Mouse (Mus musculus) intestine, embryonic 14.5 days (tissue): ENCODE data around the gene Shisa9. TPM values are rescaled to one million over a fixed set of nuclear protein-coding genes. Genes with fewer than 3 reads are reported as not detected.

Experiments used
- ATAC-seq: fragments of 200-750 bp; cut with Nextera tagmentation; replicated peaks from 2 replicates; pipeline ENCODE4 v1.8.0; 2017; ENCODE audit warnings: low read depth, moderate number of reproducible peaks, moderate TSS enrichment, moderate library complexity; ENCODE audit not compliant: low FRiP score, low TSS enrichment
- DNase-seq: peaks from one replicate; pipeline ENCODE4 v3.0.0-alpha.2; 2018; ENCODE audit warnings: low spot score
- H3K27ac ChIP-seq: fragments of 300-500 bp; sonication (generic); 2 replicates; pipeline ENCODE4 v1.5.1; 2014; ENCODE audit warnings: low read depth, mild to moderate bottlenecking, control low read depth
- H3K27me3 ChIP-seq: fragments of 300-500 bp; sonication (generic); replicated peaks from 2 replicates; pipeline ENCODE4 v1.6.1; 2014; ENCODE audit warnings: low read length, control low read depth; ENCODE audit not compliant: control insufficient read depth, insufficient read depth
- H3K36me3 ChIP-seq: fragments of 300-500 bp; sonication (generic); 2 replicates; pipeline ENCODE4 v1.6.1; 2014; ENCODE audit warnings: low read length, control low read depth; ENCODE audit not compliant: control insufficient read depth, insufficient read depth
- H3K4me1 ChIP-seq: fragments of 300-500 bp; sonication (generic); replicated peaks from 2 replicates; pipeline ENCODE4 v1.6.1; 2014; ENCODE audit warnings: low read length, control low read depth, mixed read lengths; ENCODE audit not compliant: control insufficient read depth, insufficient read depth
- H3K4me2 ChIP-seq: fragments of 300-500 bp; sonication (generic); 2 replicates; pipeline ENCODE4 v1.6.1; 2014; ENCODE audit warnings: low read length
- H3K4me3 ChIP-seq: fragments of 300-500 bp; sonication (generic); 2 replicates; pipeline ENCODE4 v1.5.1; 2014; ENCODE audit warnings: low read depth, low read length, control low read depth, mixed read lengths
- H3K9ac ChIP-seq: fragments of 300-500 bp; sonication (generic); 2 replicates; pipeline ENCODE4 v1.6.1; 2014; ENCODE audit warnings: mild to moderate bottlenecking, low read length
- H3K9me3 ChIP-seq: fragments of 300-500 bp; sonication (generic); 2 replicates; pipeline ENCODE4 v1.6.1; 2016; ENCODE audit warnings: low read length, control low read depth; ENCODE audit not compliant: control insufficient read depth
- WGBS: fragments of 180-500 bp; shearing (Covaris S2); extraction: QIAGEN DNeasy Blood & Tissue Kit; methylation state at CpG from one replicate; pipeline ENCODE4 v1.1.7; 2014; 5-methylcytosine and 5-hydroxymethylcytosine counted together
- polyA plus RNA-seq: library from polyadenylated mRNA; unstranded; fragments of >200 nt; fragmentation: Nextera tagmentation; extraction: Ambion mirVana; gene quantifications from 2 replicates; pipeline ENCODE4 v1.2.1, GENCODE M21; 2014

The Shisa9 gene
- polyA plus RNA-seq, 1 experiment from 2014 or later = 1.2 TPM

- H3K9me3 ChIP-seq = no peaks in the 10 kb centered on the region
These were observed 250.4 kb downstream of the Shisa9 start for GRCm38 (mm10) chr16:12234289-12234688.

GRCm38 (mm10) chr16:12238611-12239010, 254.7 kb downstream of the Shisa9 start:
- DNase-seq (no peak), ATAC-seq (no peak)
- Histone ChIP-seq H3K9ac (no peak overlapping the region), H3K4me3 (no peak overlapping the region), H3K4me1 (no peaks in the 10 kb centered on the region), H3K9me3 (no peaks in the 10 kb centered on the region), H3K36me3 (no peaks in the 10 kb centered on the region), H3K4me2 (no peak overlapping the region), H3K27ac (no peak overlapping the region), H3K27me3 (no peaks in the 10 kb centered on the region)
- 66% methylated on average over 4 of the region's 4 CpGs for WGBS

More at GRCm38 (mm10) chr16:12234289-12234688, 250.4 kb downstream of the Shisa9 start:
- Histone ChIP-seq H3K4me1 (no peaks in the 10 kb centered on the region), H3K27me3 (no peaks in the 10 kb centered on the region), H3K4me3 (no peak overlapping the region), H3K36me3 (no peaks in the 10 kb centered on the region), H3K9ac (no peak overlapping the region), H3K27ac (no peak overlapping the region), H3K4me2 (no peak overlapping the region)
- DNase-seq (no peak), ATAC-seq (no peak)
- 48% methylated on average over 2 of the region's 2 CpGs for WGBS

GRCm38 (mm10) chr16:12259361-12259760, 275.4 kb downstream of the Shisa9 start:
- H3K9me3 ChIP-seq = no peaks in the 10 kb centered on the region
- no peak overlapping the region for H3K4me3 ChIP-seq
- H3K9ac ChIP-seq = no peak overlapping the region
- H3K4me2 ChIP-seq = no peak overlapping the region
- no peaks in the 10 kb centered on the region for H3K4me1 ChIP-seq
- no peak for DNase-seq
- ATAC-seq = no peak
- H3K27me3 ChIP-seq = no peaks in the 10 kb centered on the region
- no peaks in the 10 kb centered on the region for H3K36me3 ChIP-seq
- H3K27ac ChIP-seq = no peak overlapping the region
- WGBS = 30% methylated on average over 2 of the region's 2 CpGs

GRCm38 (mm10) chr16:12265828-12266227, 281.9 kb downstream of the Shisa9 start:
- DNase-seq (no peak), ATAC-seq (no peak)
- WGBS = 85% methylated on average over 2 of the region's 2 CpGs
- no peaks in the 10 kb centered on the region for H3K36me3 ChIP-seq
- no peak overlapping the region for H3K4me3 ChIP-seq
- no peak overlapping the region for H3K9ac ChIP-seq
- H3K4me2 ChIP-seq = no peak overlapping the region
- no peaks in the 10 kb centered on the region for H3K4me1 ChIP-seq
- no peak overlapping the region for H3K27ac ChIP-seq
- H3K9me3 ChIP-seq = no peaks in the 10 kb centered on the region
- no peaks in the 10 kb centered on the region for H3K27me3 ChIP-seq

GRCm38 (mm10) chr16:12300523-12300922, 316.6 kb downstream of the Shisa9 start:
- H3K4me1 ChIP-seq = no peaks in the 10 kb centered on the region
- H3K27me3 ChIP-seq = no peaks in the 10 kb centered on the region
- H3K27ac ChIP-seq = no peak overlapping the region
- 69% methylated on average over 5 of the region's 5 CpGs for WGBS
- no peaks in the 10 kb centered on the region for H3K9me3 ChIP-seq
- no peak overlapping the region for H3K4me3 ChIP-seq
- H3K36me3 ChIP-seq = no peaks in the 10 kb centered on the region
- H3K9ac ChIP-seq = no peak overlapping the region
- no peak overlapping the region for H3K4me2 ChIP-seq
- ATAC-seq (no peak), DNase-seq (no peak)

DNA sequence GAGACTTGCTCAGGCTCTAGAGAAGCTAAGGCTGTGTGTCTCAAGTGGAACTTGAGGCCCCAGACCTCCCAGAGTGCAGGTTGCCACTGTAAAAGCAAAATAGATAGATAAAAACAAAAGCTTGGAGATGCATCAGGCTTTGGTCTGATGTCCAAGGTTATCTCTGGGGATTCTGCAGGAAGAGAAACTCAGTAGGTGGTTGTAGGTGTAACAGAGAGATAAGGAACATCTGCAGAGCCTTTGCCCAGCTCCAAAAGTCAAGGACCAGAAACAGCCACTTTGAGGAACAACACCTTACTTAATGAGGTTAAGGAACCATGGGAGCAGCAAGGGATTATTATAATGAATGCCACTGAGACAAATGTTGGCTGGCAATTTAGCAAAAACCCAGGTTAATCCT, 319.5 kb downstream of the Shisa9 start:
- H3K27ac ChIP-seq = no peak overlapping the region
- no peaks in the 10 kb centered on the region for H3K36me3 ChIP-seq
- H3K9ac ChIP-seq = no peak overlapping the region
- DNase-seq = no peak
- H3K4me1 ChIP-seq = no peaks in the 10 kb centered on the region
- ATAC-seq = no peak
- H3K4me2 ChIP-seq = no peak overlapping the region
- H3K27me3 ChIP-seq = no peaks in the 10 kb centered on the region
- no peak overlapping the region for H3K4me3 ChIP-seq
- no peaks in the 10 kb centered on the region for H3K9me3 ChIP-seq

GRCm38 (mm10) chr16:12307318-12307965, 323.5 kb downstream of the Shisa9 start:
- no peak overlapping the region for H3K4me3 ChIP-seq
- ATAC-seq (no peak), DNase-seq (no peak)
- no peaks in the 10 kb centered on the region for H3K4me1 ChIP-seq
- 64% methylated on average over 3 of the region's 3 CpGs for WGBS
- no peak overlapping the region for H3K27ac ChIP-seq
- H3K9ac ChIP-seq = no peak overlapping the region
- no peaks in the 10 kb centered on the region for H3K36me3 ChIP-seq
- H3K4me2 ChIP-seq = no peak overlapping the region
- no peaks in the 10 kb centered on the region for H3K27me3 ChIP-seq
- H3K9me3 ChIP-seq = no peaks in the 10 kb centered on the region

- ATAC-seq = no peak
These were observed 325.9 kb downstream of the Shisa9 start for GRCm38 (mm10) chr16:12309826-12310225.

DNA sequence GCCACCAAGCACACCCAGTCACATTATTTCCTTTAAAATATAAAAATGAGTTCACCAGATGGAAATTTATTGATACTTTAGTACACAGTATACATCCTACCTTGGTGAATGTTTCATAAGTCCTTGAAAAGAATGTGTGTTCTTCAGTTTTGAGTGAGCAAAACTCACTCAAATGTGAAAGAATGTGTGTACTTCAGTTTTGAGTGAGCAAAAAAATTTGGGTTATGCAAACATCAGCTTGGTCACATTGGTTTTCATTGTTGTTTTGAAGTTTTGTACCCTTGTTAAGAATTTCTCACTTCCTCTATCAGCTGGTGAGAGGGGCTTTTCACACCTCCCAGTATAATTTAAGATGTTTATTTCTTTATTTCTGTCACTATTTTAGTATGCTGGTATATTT, 331.7 kb downstream of the Shisa9 start:
- no peak overlapping the region for H3K4me2 ChIP-seq
- H3K4me1 ChIP-seq = no peaks in the 10 kb centered on the region
- ATAC-seq (no peak), DNase-seq (no peak)
- H3K36me3 ChIP-seq = no peaks in the 10 kb centered on the region
- no peak overlapping the region for H3K9ac ChIP-seq
- no peaks in the 10 kb centered on the region for H3K27me3 ChIP-seq
- no peaks in the 10 kb centered on the region for H3K9me3 ChIP-seq
- no peak overlapping the region for H3K4me3 ChIP-seq
- H3K27ac ChIP-seq = no peak overlapping the region

More at GRCm38 (mm10) chr16:12309826-12310225, 325.9 kb downstream of the Shisa9 start:
- no peak overlapping the region for H3K4me3 ChIP-seq
- no peaks in the 10 kb centered on the region for H3K27me3 ChIP-seq
- H3K9me3 ChIP-seq = no peaks in the 10 kb centered on the region
- no peak for DNase-seq
- H3K9ac ChIP-seq = no peak overlapping the region
- H3K4me2 ChIP-seq = no peak overlapping the region
- no peaks in the 10 kb centered on the region for H3K4me1 ChIP-seq
- no peak overlapping the region for H3K27ac ChIP-seq
- H3K36me3 ChIP-seq = no peaks in the 10 kb centered on the region
